ENCODE assay signal across 22 mouse cellular contexts in genomic region chr2:157493240-157493639, GRCm38 (mm10).
DNase-seq lines count a peak whose midpoint lies in the region; ATAC-seq lines count a peak whose summit lies in the region.
"Had no signal": no experiment of that assay in that cellular context is flagged by ENCODE, and none has a peak within 500 bp of the region (broad histone marks: within the 10 kb centered on the region; RNA-seq: fewer than 3 reads in every experiment).

No protein-coding gene starts in this region.

- no peak overlapping the region for H3K9ac ChIP-seq in forebrain, embryonic 13.5 days
- H3K9ac ChIP-seq in intestine, embryonic 16.5 days (ENCODE audit: low read depth, low read length): no peak overlapping the region
- H3K9ac ChIP-seq: limb, embryonic 15.5 days had no signal

- peak overlapping the region; percentile 10; the same call in 1 of the 2 replicates for H3K27ac ChIP-seq in forebrain, embryonic 13.5 days
- H3K27ac ChIP-seq in forebrain, embryonic 10.5 days: no peak overlapping the region
- H3K27ac ChIP-seq in intestine, embryonic 16.5 days (ENCODE audit: low read length): no peak overlapping the region
- H3K27ac ChIP-seq: hindbrain, embryonic 10.5 days; limb, embryonic 15.5 days had no signal

- H3K4me2 ChIP-seq in forebrain, embryonic 13.5 days: no peak overlapping the region
- no peak overlapping the region for H3K4me2 ChIP-seq in intestine, embryonic 16.5 days (ENCODE audit: low read depth, low read length)
- H3K4me2 ChIP-seq: limb, embryonic 15.5 days had no signal

- intact Hi-C loops in heart, postnatal 25 days (cut with DNase I): no loop called here

- H3K27me3 ChIP-seq in forebrain, embryonic 13.5 days: no peaks in the 10 kb centered on the region
- H3K27me3 ChIP-seq in forebrain, embryonic 10.5 days (ENCODE audit: poor library complexity, severe bottlenecking): peaks cover 11% of the 10 kb centered on the region; the same call in 1 of the 2 replicates
- no peaks in the 10 kb centered on the region for H3K27me3 ChIP-seq in intestine, embryonic 16.5 days (replicated peaks; ENCODE audit: control insufficient read depth, insufficient read depth, low read length)
- H3K27me3 ChIP-seq: limb, embryonic 15.5 days; Patski had no signal

- 85% methylated on average over 3 of the region's 3 CpGs for WGBS in forebrain, embryonic 13.5 days
- WGBS in forebrain, embryonic 10.5 days: 85% methylated on average over 3 of the region's 3 CpGs
- 77% methylated on average over 3 of the region's 3 CpGs for WGBS in intestine, embryonic 16.5 days

- no peak for DNase-seq in forebrain, embryonic 10.5 days (ENCODE audit: extremely low spot score, low spot score)
- DNase-seq in brain, adult 2 months (ENCODE audit: low read depth, low spot score): peak; percentile 89
- peak; percentile 66 to 73 for DNase-seq in layer of hippocampus, adult 8-10 months (ENCODE audit: low spot score in 2 of 2)
- DNase-seq in right cerebral cortex, adult 2 months (ENCODE audit: low spot score in 2 of 2): peak; percentile 87
- DNase-seq in lung, postnatal 10 days: no peak
- no peak for DNase-seq in heart, postnatal 25 days (ENCODE audit: low spot score)
- DNase-seq: adrenal gland, postnatal 10 days; cerebellum, adult 11-12 months; cerebellum, postnatal 14 days; embryo, embryonic 11 days; gastrocnemius, postnatal 36 days; kidney, adult 8-10 months; kidney, postnatal 14 days; lung, postnatal 14 days; thymus, adult 18-20 months; thymus, postnatal 4 days had no signal

- H3K4me3 ChIP-seq in forebrain, embryonic 13.5 days: no peak overlapping the region
- H3K4me3 ChIP-seq in forebrain, embryonic 10.5 days: no peak overlapping the region
- no peak overlapping the region for H3K4me3 ChIP-seq in intestine, embryonic 16.5 days (ENCODE audit: low read length)
- H3K4me3 ChIP-seq: hindbrain, embryonic 10.5 days; limb, embryonic 15.5 days had no signal

- no peaks in the 10 kb centered on the region for H3K9me3 ChIP-seq in forebrain, embryonic 13.5 days (replicated peaks)
- no peaks in the 10 kb centered on the region for H3K9me3 ChIP-seq in forebrain, embryonic 10.5 days
- H3K9me3 ChIP-seq in intestine, embryonic 16.5 days (ENCODE audit: control insufficient read depth, low read length): no peaks in the 10 kb centered on the region
- H3K9me3 ChIP-seq: hindbrain, embryonic 10.5 days; limb, embryonic 15.5 days had no signal

- no peaks in the 10 kb centered on the region for H3K36me3 ChIP-seq in forebrain, embryonic 13.5 days (ENCODE audit: poor library complexity, severe bottlenecking)
- no peaks in the 10 kb centered on the region for H3K36me3 ChIP-seq in forebrain, embryonic 10.5 days (replicated peaks)
- no peaks in the 10 kb centered on the region for H3K36me3 ChIP-seq in intestine, embryonic 16.5 days (ENCODE audit: control insufficient read depth, insufficient read depth, low read length)
- H3K36me3 ChIP-seq: hindbrain, embryonic 10.5 days; limb, embryonic 15.5 days had no signal

- ATAC-seq in forebrain, embryonic 13.5 days: no peak
- ATAC-seq in intestine, embryonic 16.5 days: no peak
- ATAC-seq: inflammation-experienced regulatory T-cells, adult 6 months; Patski had no signal

- H3K4me1 ChIP-seq in forebrain, embryonic 13.5 days: peaks cover 18% of the 10 kb centered on the region
- peaks cover 32% of the 10 kb centered on the region for H3K4me1 ChIP-seq in forebrain, embryonic 10.5 days
- no peaks in the 10 kb centered on the region for H3K4me1 ChIP-seq in intestine, embryonic 16.5 days (ENCODE audit: control insufficient read depth, insufficient read depth, low read length)
- H3K4me1 ChIP-seq: limb, embryonic 15.5 days had no signal

Comparison
In these comparisons a context has a peak if more than half of its experiments do, and no peak if none do; other contexts are left out.
1. DNase-seq: peak in brain, adult 2 months (single experiment), layer of hippocampus, adult 8-10 months (2 of 2) and right cerebral cortex, adult 2 months (2 of 2); none in forebrain, embryonic 10.5 days (single experiment), lung, postnatal 10 days (single experiment) and heart, postnatal 25 days (single experiment).